Mouse (Mus musculus): Measurements from ENCODE around the gene Phldb3. TPM values are rescaled to one million over a fixed set of nuclear protein-coding genes. Genes with fewer than 3 reads are reported as not detected.
A peak's percentile ranks its signal among the peaks of the same experiment; 100 is the strongest.
"Not testable (repeated sequence)": the region's sequence is repeated elsewhere in the genome, so short reads cannot be mapped to it uniquely, and the experiment has no call there.

Phldb3 gene
- polyA plus RNA-seq, 1 experiment from 2014 or later = not detected

DNA sequence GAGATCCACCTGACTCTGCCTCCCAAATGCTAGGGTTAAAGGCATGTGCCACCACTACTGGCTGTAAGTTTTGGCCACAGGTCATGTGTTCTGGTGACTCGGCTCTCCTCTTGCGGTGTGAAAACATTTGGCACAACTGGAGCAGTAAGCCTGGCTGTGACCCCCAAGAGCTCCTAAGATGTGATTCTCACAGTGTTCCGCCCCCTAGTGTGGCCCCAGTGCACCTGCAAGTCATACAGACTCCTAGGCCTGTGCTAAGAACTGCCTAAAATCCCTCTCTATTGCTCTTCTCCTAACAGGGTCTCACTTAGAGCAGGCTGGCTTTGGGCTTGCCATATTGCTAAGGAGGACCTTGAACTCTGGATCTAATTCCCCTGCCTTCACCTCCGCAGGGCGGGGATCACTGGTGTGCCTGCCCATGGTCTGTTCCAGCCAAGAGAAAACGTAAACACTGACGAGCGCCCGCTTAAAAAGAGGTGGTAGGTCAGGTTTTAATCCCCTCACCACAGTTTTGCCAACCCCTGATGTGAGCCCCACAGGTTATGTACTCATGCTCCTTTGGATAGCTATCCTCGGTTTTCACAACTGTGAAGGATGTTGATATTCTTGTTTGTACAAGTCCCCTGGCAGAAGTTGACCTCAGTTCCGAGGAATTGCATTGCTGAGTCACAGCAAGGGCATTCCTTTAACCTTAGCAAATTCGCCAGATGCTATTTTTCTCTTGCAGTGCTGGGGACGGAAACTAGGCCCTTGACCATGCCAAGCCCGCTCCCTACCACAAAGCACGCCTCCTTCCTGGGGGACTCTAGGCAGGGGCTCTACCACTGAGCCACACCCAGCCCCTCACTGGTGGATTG, 11.1 kb upstream of the Phldb3 start:
- H3K9me3 ChIP-seq = no peaks in the 10 kb centered on the region
- DNase-seq (ENCODE audit: low spot score) = no peak
- no peaks in the 10 kb centered on the region for H3K36me3 ChIP-seq (replicated peaks)
- H3K27me3 ChIP-seq (replicated peaks; ENCODE audit: low read depth, poor library complexity, severe bottlenecking) = peaks cover 21% of the 10 kb centered on the region
- peaks cover 12% of the 10 kb centered on the region for H3K4me1 ChIP-seq
- H3K4me3 ChIP-seq = no peak overlapping the region
- 69% methylated on average over 15 of the region's 15 CpGs for WGBS
- H3K27ac ChIP-seq (replicated peaks) = no peak overlapping the region

DNA sequence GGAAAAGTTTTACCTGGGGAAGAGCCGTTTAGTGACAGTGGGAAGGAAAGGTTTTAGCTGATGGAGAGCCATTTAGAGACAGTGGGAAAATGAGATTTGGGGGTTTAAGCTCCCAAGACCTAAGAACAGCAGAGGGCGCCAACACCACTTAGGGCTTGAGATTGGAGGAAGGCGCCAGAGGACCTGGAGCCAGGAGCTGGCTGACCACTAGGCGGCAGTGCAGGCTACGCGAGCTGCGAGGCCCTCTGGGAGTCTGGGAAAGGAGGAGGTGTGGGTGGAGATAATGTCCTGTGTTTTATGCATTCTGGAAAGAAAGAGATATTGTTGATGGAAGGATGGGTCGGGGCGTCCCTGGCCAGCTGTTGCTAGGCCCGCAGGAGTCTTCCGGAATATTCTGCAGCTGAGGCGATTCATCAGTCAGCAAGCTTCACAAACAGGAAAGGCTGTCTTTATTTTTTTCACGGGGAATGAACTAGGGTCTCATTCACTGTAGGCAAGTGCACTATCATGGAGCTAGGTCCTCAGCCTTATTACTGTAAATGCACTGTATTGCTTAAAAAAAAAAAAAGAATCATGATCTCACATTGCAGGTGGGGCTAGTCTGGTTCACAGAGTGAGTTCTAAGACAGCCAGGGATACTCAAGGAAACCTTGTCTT, 9.5 kb upstream of the Phldb3 start:
- H3K4me1 ChIP-seq = 0 out of 2 replicates have a peak, but pooled peaks cover 3% of the 10 kb centered on the region
- 7% methylated on average over 13 of the region's 13 CpGs for WGBS
- no peak overlapping the region; the same call in 1 of the 2 replicates for H3K27ac ChIP-seq (replicated peaks)
- peaks cover 5% of the 10 kb centered on the region for H3K27me3 ChIP-seq (replicated peaks; ENCODE audit: low read depth, poor library complexity, severe bottlenecking)
- peak overlapping the region; percentile 36; the same call in 1 of the 2 replicates for H3K4me3 ChIP-seq
- H3K9me3 ChIP-seq = no peaks in the 10 kb centered on the region
- no peaks in the 10 kb centered on the region for H3K36me3 ChIP-seq (replicated peaks)
- DNase-seq (ENCODE audit: low spot score) = peak; percentile 93

DNA sequence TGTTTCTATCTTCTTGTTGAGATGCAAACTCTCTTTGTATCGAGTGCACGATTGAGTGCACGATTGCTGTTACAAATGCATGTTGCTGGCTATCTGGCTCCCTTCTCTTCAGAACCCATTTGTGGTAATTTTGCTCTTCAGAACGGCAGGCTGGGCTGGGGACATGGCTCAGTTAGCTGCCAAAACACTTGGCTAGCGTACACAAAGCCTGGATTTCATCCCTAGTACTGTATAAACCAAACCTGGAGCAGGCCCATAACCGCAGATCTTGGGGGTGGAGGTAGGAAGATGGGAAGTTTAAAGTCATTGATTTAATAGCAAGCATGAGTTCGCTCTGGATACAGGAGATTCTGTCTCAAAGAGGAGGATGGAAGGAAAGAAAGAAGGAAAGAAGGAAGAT, 5.0 kb upstream of the Phldb3 start:
- WGBS = 87% methylated on average over 7 of the region's 7 CpGs
- Histone ChIP-seq H3K4me1 (peaks cover 9% of the 10 kb centered on the region), H3K27me3 (replicated peaks; ENCODE audit: low read depth, poor library complexity, severe bottlenecking) (peaks cover 25% of the 10 kb centered on the region)

DNA sequence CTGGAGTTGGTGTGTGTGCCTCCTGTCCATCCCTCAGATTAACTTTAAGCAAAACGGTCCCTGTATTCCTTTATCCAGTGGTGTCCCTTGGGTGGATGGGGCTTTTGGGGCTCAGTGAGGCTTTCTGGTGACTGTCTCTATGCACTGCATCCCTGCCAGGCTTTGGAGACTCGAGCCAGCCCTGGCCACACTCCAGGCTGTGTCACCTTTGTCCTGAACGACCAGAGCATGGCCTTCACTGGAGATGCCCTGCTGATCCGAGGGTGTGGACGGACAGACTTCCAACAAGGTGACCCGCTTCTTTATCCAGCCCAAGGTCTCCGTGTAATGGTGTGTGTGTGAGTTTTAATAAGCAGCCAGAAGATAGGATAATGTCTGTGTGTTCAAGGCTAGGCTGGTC, 4.5 kb upstream of the Phldb3 start:
- Histone ChIP-seq H3K4me3 (no peak overlapping the region), H3K27ac (replicated peaks) (no peak overlapping the region), H3K9me3 (no peaks in the 10 kb centered on the region), H3K4me1 (peaks cover 13% of the 10 kb centered on the region), H3K36me3 (replicated peaks) (no peaks in the 10 kb centered on the region), H3K27me3 (replicated peaks; ENCODE audit: low read depth, poor library complexity, severe bottlenecking) (peaks cover 30% of the 10 kb centered on the region)
- no peak for DNase-seq (ENCODE audit: low spot score)
- 78% methylated on average over 7 of the region's 7 CpGs for WGBS

More for the DNA sequence above, 5.0 kb upstream of the Phldb3 start:
- Histone ChIP-seq H3K4me3 (no peak overlapping the region), H3K36me3 (replicated peaks) (no peaks in the 10 kb centered on the region), H3K27ac (replicated peaks) (no peak overlapping the region), H3K9me3 (no peaks in the 10 kb centered on the region)
- DNase-seq (ENCODE audit: low spot score) = no peak

DNA sequence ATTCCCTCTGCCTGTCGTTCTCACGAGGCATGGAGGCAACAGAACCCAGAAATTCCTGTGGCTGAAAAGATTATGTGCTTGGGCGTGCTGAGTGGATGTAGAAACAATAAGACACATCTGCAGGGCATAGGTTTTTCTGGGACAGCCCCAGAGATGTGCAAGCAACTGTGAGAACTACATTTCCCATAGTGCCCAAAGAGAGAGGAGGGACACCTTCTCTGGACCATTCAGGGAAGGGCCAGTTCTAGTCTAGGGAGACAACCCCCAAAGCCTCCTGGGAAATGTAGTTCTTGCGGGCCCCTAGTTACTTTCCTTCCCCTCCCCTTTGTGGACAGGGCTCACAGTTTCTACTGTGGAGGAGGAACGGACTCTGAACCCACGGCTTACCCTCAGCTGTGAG, 2.5 kb upstream of the Phldb3 start:
- Histone ChIP-seq H3K9me3 (no peaks in the 10 kb centered on the region), H3K36me3 (replicated peaks) (no peaks in the 10 kb centered on the region), H3K4me1 (peaks cover 25% of the 10 kb centered on the region), H3K27me3 (replicated peaks; ENCODE audit: low read depth, poor library complexity, severe bottlenecking) (peaks cover 50% of the 10 kb centered on the region), H3K27ac (replicated peaks) (no peak overlapping the region), H3K4me3 (no peak overlapping the region)
- no peak for DNase-seq (ENCODE audit: low spot score)
- WGBS = 40% methylated on average over 6 of the region's 6 CpGs

DNA sequence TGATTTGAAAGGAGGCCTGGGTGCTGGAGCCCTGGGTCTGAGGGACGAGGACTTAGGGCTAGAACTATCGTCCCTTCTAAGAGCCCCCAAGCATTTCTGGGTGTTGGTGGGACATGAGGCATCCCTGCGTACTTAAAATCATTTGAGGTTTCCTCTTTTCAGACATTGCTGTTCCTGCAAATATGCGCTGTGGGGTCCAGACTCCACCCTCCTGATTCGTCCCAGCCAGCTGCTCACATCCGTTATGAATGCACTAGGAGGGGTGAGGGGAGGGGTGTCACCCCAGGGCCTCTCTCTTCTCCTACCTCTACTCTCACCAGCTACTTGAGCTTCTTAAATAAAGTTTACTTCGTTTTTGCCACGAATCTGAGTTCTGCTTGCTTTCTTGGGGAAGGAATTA, 2.0 kb upstream of the Phldb3 start:
- Histone ChIP-seq H3K4me3 (no peak overlapping the region), H3K9me3 (no peaks in the 10 kb centered on the region), H3K27me3 (replicated peaks; ENCODE audit: low read depth, poor library complexity, severe bottlenecking) (peaks cover 55% of the 10 kb centered on the region), H3K4me1 (peaks cover 26% of the 10 kb centered on the region), H3K27ac (replicated peaks) (no peak overlapping the region), H3K36me3 (replicated peaks) (no peaks in the 10 kb centered on the region)
- no peak for DNase-seq (ENCODE audit: low spot score)
- 67% methylated on average over 8 of the region's 8 CpGs for WGBS

DNA sequence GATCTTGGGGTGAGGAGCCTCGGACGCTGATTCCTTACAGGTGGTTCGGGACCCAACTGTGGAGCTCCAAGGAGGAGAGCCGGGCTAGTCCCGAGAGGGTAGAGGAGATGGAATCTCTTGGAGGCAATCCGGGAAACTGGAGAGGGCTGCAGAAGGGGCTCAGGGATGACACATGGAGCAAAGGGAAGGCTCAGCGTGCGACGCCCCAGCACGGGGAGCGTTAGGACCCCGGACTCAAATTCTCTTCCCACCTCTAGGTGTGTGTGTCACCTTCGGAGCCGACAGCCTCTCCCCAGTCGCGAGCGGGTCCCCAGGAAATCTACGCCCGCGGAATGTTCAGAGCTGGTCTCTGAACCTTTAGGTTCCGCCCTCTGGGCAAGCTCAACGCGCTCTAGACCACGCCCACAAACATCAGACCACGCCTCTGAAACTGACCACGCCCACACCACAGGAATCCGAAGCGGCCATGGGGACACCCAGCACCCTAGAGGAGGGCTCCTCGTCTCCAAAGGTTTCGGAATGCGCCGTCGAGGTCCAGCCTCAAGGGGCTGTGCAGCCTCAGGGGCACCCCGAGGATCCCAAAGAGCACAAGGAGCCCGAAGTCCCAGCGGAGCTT, 424 bp downstream of the Phldb3 start:
- 0 out of 2 replicates have a peak overlapping the region, but pooled peaks have one; percentile 19 for H3K27ac ChIP-seq (replicated peaks)
- H3K27me3 ChIP-seq (replicated peaks; ENCODE audit: low read depth, poor library complexity, severe bottlenecking) = peaks cover 70% of the 10 kb centered on the region
- WGBS = 1% methylated on average over 36 of the region's 36 CpGs
- H3K36me3 ChIP-seq (replicated peaks) = no peaks in the 10 kb centered on the region
- H3K4me1 ChIP-seq = peaks cover 26% of the 10 kb centered on the region
- H3K4me3 ChIP-seq = peak overlapping the region; percentile 53
- H3K9me3 ChIP-seq = no peaks in the 10 kb centered on the region
- peak; percentile 80 for DNase-seq (ENCODE audit: low spot score)

DNA sequence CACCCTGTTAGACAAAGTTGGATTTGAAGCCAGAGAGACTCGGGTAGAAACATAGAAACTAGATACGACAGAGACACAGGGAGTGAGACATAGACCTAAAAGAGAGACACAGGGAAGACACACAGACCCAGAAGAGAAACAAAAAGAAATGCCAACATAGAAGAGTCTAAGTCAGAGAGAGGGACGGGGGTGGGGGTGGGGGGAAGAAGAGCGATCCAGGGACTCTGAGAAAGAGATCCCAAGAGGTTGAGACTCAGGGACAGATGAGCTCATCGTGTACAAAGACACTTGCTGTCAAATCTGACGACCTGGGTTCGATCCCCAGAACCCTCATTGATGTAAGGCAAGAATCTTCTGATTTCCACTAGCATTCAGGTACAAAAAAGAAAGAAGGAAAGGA, 1.1 kb downstream of the Phldb3 start:
- WGBS = 12% methylated on average over 7 of the region's 7 CpGs
- H3K27me3 ChIP-seq (replicated peaks; ENCODE audit: low read depth, poor library complexity, severe bottlenecking) = peaks cover 72% of the 10 kb centered on the region
- DNase-seq (ENCODE audit: low spot score) = no peak
- peaks cover 26% of the 10 kb centered on the region for H3K4me1 ChIP-seq
- peak overlapping the region; percentile 53 for H3K4me3 ChIP-seq
- H3K27ac ChIP-seq (replicated peaks) = no peak overlapping the region
- H3K9me3 ChIP-seq = no peaks in the 10 kb centered on the region
- H3K36me3 ChIP-seq (replicated peaks) = no peaks in the 10 kb centered on the region

DNA sequence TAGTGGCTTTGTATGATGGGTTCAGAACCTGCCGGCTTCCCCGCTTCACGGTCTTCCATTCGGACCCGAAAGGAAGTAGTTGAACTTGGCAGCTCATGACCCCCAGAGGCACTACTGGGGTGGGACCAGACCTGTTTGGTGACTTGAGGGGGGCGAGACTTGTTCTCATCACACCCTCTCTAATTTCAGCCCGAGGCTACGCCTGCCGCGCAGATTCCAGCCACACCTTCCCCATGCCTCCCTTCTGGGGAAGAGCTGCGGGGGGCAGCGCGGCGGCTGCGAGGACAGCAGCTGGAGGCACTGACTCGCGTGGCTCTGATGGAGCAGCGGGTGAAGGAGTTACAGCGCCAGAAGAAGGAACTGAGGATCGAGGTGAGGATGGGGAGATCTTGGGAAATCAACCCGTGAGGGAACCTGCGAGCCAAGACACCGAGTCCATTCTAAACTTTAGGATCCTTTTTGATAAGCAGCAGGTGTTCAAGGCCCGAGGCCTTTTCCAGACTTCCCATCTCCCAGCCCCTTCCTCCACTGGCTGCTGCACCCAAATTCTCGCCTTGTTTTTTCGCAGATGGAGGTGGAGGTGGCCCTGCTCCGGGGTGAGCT, 1.8 kb downstream of the Phldb3 start:
- peak; percentile 39 for DNase-seq (ENCODE audit: low spot score)
- H3K4me1 ChIP-seq = peaks cover 26% of the 10 kb centered on the region
- H3K36me3 ChIP-seq (replicated peaks) = no peaks in the 10 kb centered on the region
- H3K27ac ChIP-seq (replicated peaks) = no peak overlapping the region
- 3% methylated on average over 27 of the region's 27 CpGs for WGBS
- peaks cover 78% of the 10 kb centered on the region for H3K27me3 ChIP-seq (replicated peaks; ENCODE audit: low read depth, poor library complexity, severe bottlenecking)
- H3K4me3 ChIP-seq = peak overlapping the region; percentile 43
- H3K9me3 ChIP-seq = no peaks in the 10 kb centered on the region

DNA sequence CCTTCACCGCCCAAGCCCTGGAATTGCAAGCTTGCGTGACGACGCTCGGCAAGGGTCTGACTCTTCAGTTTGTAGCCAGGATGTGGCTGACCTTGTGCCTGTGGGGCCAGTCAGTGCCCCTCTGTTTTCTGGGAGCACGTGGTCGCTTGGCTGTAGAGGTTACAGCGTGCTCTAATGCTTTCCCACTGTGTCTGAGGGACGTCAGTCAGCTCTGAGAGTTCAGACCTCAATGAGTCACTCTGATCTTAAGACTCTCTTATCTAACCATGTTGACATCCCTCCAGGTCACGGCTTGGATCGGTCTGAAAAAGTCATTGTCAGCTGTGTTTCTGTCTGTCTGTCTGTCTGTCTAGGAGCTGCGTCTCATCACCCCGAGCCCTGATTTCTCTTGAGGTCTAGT, 4.3 kb downstream of the Phldb3 start:
- Histone ChIP-seq H3K4me3 (no peak overlapping the region), H3K9me3 (peaks cover 2% of the 10 kb centered on the region; the same call in 1 of the 2 replicates), H3K27me3 (replicated peaks; ENCODE audit: low read depth, poor library complexity, severe bottlenecking) (peaks cover 69% of the 10 kb centered on the region), H3K36me3 (replicated peaks) (no peaks in the 10 kb centered on the region), H3K4me1 (peaks cover 26% of the 10 kb centered on the region), H3K27ac (replicated peaks) (no peak overlapping the region)
- 70% methylated on average over 13 of the region's 13 CpGs for WGBS
- no peak for DNase-seq (ENCODE audit: low spot score)

DNA sequence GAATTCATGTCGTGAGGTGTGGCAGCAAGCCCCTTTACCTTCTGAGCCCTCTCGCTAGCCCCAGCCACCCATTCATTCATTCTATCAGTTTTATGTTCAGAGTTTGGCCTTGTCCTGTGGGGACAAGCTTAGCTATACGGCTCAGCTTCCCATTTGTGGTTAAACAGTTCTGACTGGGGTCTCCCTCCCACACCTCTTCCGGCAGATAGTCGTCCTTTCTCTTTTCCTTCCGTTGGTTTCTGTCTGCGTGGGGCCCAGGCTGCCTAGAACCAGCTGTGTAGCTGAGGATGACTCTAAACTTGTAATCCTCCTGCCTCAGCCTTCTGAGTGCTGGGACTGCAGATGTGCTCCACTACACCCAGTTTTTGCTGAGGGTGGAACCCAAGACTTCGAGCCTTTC, 7.2 kb downstream of the Phldb3 start:
- peaks cover 3% of the 10 kb centered on the region for H3K4me1 ChIP-seq
- H3K36me3 ChIP-seq (replicated peaks) = no peaks in the 10 kb centered on the region
- DNase-seq (ENCODE audit: low spot score) = no peak
- peaks cover 42% of the 10 kb centered on the region for H3K27me3 ChIP-seq (replicated peaks; ENCODE audit: low read depth, poor library complexity, severe bottlenecking)
- no peak overlapping the region for H3K4me3 ChIP-seq
- WGBS = 83% methylated on average over 8 of the region's 8 CpGs
- H3K27ac ChIP-seq (replicated peaks) = no peak overlapping the region
- H3K9me3 ChIP-seq = peaks cover 15% of the 10 kb centered on the region

DNA sequence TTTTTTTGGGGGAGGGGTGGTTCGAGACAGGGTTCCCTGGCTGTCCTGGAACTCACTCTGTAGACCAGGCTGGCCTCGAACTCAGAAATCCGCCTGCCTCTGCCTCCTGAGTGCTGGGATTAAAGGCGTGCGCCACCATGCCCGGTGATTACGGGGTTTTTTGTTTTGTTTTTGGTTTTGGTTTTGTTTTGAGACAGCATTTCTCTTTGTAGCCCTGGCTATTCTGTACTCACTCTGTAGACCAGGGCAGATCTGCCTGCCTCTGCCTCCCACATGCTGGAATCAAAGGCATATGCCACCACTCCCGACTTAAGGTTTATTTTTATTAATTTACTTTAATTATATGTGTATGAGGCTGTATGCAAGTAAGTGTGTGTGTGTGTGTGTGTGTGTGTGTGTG, 7.8 kb downstream of the Phldb3 start:
- not testable (repeated sequence) for H3K27ac ChIP-seq (replicated peaks); H3K4me3 ChIP-seq; H3K36me3 ChIP-seq (replicated peaks); H3K4me1 ChIP-seq; DNase-seq (ENCODE audit: low spot score)
- H3K27me3 ChIP-seq (replicated peaks; ENCODE audit: low read depth, poor library complexity, severe bottlenecking) = peaks cover 36% of the 10 kb centered on the region
- WGBS = 87% methylated on average over 8 of the region's 8 CpGs
- peaks cover 17% of the 10 kb centered on the region for H3K9me3 ChIP-seq
